Mouse (Mus musculus) heart, adult 2 months (tissue): ENCODE measurements at regions not wholly inside any gene's neighbourhood (a gene's known extent, or its start where the extent isn't known, plus 50 kb on each side); places are given as distances from the start of the nearest gene placed in this dataset.
A peak's percentile ranks its signal among the peaks of the same experiment; 100 is the strongest.

Source experiments
- DNase-seq, 2 experiments: peaks; one replicate each; pipeline ENCODE4 v3.0.0; 2021
- H3K27ac ChIP-seq: fragments of 200-600 bp; 2 replicates; pipeline ENCODE4 v1.8.1; 2022
- H3K27me3 ChIP-seq: fragments of 200-500 bp; 2 replicates; pipeline ENCODE4 v1.6.1; 2012; ENCODE audit warnings: mild to moderate bottlenecking, low read length, inconsistent platforms, mixed read lengths; ENCODE audit not compliant: control insufficient read depth, insufficient read depth
- H3K36me3 ChIP-seq: fragments of 200-500 bp; 2 replicates; pipeline ENCODE4 v1.6.1; 2012; ENCODE audit warnings: low read length, inconsistent platforms; ENCODE audit not compliant: control insufficient read depth, insufficient read depth
- H3K4me1 ChIP-seq: fragments of 200-500 bp; 2 replicates; pipeline ENCODE4 v1.6.1; 2011; ENCODE audit warnings: low read length; ENCODE audit not compliant: control insufficient read depth, insufficient read depth
- H3K4me3 ChIP-seq: fragments of 200-600 bp; 2 replicates; pipeline ENCODE4 v1.8.1; 2022
- H3K79me2 ChIP-seq: fragments of 200-500 bp; replicated peaks from 2 replicates; pipeline ENCODE4 v1.6.1; 2012; ENCODE audit warnings: mild to moderate bottlenecking, inconsistent platforms, low read length, moderate library complexity, mixed read lengths; ENCODE audit not compliant: control insufficient read depth, insufficient read depth
- H3K9ac ChIP-seq: fragments of 200-500 bp; 2 replicates; pipeline ENCODE4 v1.6.1; 2012; ENCODE audit warnings: low read depth, mild to moderate bottlenecking, control low read depth, inconsistent platforms, low read length, mixed read lengths
- CTCF ChIP-seq: fragments of 200-600 bp; IDR thresholded peaks from 2 replicates; pipeline ENCODE4 v1.8.1; 2022; ENCODE audit warnings: antibody characterized with exemption, mild to moderate bottlenecking, moderate library complexity
- EP300 ChIP-seq: fragments of 200-500 bp; IDR thresholded peaks from 2 replicates; pipeline ENCODE4 v1.6.1; 2011; ENCODE audit warnings: low read depth, low read length, control low read depth; ENCODE audit not compliant: insufficient read depth
- POLR2A ChIP-seq: fragments of 200-500 bp; IDR thresholded peaks from 2 replicates; pipeline ENCODE4 v1.6.1; 2011; ENCODE audit warnings: mild to moderate bottlenecking, low read depth, low read length, control low read depth; ENCODE audit not compliant: insufficient read depth
- WGBS: fragments of 180-500 bp; shearing (Covaris S2); methylation state at CpG from one replicate; pipeline ENCODE4 v1.1.7; 2018; 5-methylcytosine and 5-hydroxymethylcytosine counted together
- intact Hi-C: fragments of 180-260 bp; cut with DNase I; formaldehyde crosslinking; loops from one replicate; pipeline ENCODE4 v1.15.1; 2025

DNA sequence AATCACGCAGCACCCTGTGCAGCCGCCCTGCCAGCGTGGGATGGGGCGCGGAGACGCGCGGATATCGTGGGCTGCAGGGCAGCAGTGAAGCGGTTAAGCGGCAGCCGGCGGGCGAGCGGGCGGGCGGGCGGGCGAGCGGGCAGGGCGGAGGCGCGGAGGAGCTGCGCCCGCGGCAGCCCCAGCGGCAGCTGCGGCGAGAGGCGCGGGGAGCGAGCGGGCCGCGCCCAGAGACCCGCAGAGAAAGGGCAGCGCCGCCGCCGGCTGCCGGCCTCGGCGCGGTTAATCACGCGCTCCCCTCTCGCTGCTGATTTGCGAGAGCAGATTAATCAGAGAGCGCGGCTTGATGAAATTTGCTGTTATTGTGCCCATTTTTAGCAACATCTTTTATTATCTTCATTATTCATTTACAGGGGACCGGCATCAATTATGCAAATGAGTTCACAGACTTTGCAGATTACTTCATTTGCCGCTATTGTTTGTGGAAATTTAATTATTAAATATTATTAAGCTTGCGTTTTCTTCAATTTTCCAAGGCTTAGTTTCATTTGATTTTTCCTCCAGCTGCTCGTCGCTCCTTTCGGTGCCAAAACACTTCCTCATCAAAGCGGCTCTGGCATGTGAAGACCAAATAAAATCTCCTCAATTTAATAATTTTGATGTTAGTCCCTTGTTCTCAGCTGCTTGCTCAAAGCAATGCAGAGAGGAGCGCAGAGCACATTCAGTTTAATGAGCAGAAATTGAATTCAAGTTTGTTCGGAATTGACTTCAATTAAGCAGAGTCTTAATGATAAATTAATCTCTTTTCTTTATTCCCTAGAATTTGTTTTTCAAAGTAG lies 219.2 kb upstream of the Pkn2 start:
- WGBS, result 6% methylated on average over 56 of the region's 59 CpGs
- Histone ChIP-seq H3K9ac (peak overlapping the region; percentile 60; the same call in 1 of the 2 replicates), H3K27ac (no peak overlapping the region), H3K27me3 (no peaks in the 10 kb centered on the region), H3K36me3 (no peaks in the 10 kb centered on the region), H3K4me1 (no peaks in the 10 kb centered on the region), H3K79me2 (no peaks in the 10 kb centered on the region), H3K4me3 (peak overlapping the region; percentile 43)
- intact Hi-C loops, result no loop called here
- DNase-seq, result peak; percentile 9 to 31
- TF ChIP-seq POLR2A (no peak), EP300 (no peak), CTCF (no peak)

DNA sequence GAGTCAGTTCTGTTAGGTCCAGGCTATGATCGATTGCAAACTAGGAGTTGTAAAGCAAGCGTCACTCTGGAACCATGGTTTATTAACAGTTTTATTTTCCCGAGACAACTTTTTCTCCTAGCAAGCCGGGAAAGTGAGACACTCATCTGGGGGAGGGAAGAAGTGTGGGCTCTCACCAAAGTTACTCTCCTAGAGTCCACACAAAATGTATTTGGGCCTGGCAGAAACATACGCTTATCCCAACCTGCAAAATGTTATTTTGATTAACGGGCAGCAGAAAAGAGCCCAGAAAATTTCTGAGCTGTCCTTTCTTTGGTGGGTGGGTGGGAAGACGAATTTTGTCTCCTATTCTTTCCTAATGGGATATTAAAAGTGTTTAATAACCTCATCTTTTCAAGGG lies 218.4 kb upstream of the Pkn2 start:
- Histone ChIP-seq H3K36me3 (no peaks in the 10 kb centered on the region), H3K79me2 (no peaks in the 10 kb centered on the region), H3K4me1 (no peaks in the 10 kb centered on the region), H3K27me3 (no peaks in the 10 kb centered on the region), H3K27ac (no peak overlapping the region), H3K4me3 (no peak overlapping the region), H3K9ac (no peak overlapping the region)
- 75% methylated on average over 7 of the region's 7 CpGs for WGBS
- DNase-seq, result no peak
- TF ChIP-seq CTCF (no peak), POLR2A (no peak), EP300 (no peak)
- intact Hi-C loops, result no loop called here

DNA sequence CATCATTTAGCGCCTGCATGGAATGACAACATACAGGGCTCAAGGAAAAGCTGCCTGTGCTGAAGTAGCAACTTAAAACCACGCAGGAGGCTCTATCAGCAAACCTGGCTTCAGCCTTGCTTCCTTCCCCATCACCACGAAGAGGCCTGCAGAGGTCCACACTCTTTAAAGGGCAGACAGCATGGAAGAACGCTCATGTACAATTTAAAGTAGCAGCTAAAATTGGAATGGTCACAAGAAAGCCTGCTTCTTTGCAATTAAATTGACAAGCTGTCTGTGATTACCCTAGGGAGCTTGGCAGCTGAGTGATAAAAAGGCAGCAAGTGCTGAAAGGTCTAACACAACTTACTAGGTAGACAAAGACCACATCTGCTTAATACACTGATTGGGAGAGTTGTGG lies 210.4 kb upstream of the Pkn2 start:
- intact Hi-C loops, result no loop called here
- Histone ChIP-seq H3K79me2 (no peaks in the 10 kb centered on the region), H3K27ac (no peak overlapping the region), H3K4me1 (no peaks in the 10 kb centered on the region), H3K36me3 (no peaks in the 10 kb centered on the region; the same call in 1 of the 2 replicates), H3K27me3 (no peaks in the 10 kb centered on the region), H3K9ac (no peak overlapping the region), H3K4me3 (no peak overlapping the region)
- no peak for DNase-seq
- TF ChIP-seq POLR2A, result no peak
- TF ChIP-seq CTCF, result no peak
- no peak for TF ChIP-seq EP300
- 26% methylated on average over 4 of the region's 4 CpGs for WGBS

DNA sequence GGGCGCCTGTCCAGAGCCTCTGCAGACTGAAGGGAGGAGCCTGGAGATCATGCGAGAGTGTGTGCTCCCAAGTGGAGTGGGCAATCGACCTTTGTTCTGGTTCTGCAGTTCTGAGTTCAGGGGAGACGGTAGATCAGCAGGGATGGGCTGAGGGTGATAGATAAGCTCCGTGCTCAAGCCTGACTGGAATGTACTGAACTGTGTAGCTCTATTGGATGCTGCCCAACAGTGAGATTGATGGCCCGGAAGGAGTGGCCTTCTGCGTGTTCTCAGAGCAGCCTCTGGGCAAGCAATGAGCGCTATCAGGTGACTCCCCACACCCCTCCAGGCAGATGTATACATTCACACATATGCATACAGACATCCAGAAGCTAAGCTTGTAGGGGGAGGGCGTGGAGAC lies 209.1 kb upstream of the Pkn2 start:
- intact Hi-C loops, result no loop called here
- H3K27ac ChIP-seq, result no peak overlapping the region
- WGBS, result 28% methylated on average over 9 of the region's 9 CpGs

DNA sequence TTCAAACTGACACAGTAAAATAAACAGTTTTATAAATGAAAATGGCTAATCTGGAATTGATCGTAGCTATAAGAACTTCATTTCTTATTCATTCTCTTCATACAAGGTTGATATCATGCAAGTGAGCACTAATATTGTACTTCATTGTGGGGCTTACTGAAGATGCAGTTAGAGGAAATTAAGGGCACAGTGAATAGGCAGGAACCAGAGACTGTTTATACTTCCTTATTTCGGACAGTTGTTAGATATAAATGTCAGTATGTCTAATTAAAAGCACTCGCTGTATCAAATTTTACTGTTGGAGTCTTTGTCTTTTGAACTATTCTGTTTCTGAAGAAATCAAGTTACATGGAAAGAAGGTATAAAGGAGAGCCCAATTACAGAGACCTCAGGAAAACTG lies 208.5 kb upstream of the Pkn2 start:
- H3K79me2 ChIP-seq, result no peaks in the 10 kb centered on the region
- H3K4me1 ChIP-seq, result no peaks in the 10 kb centered on the region
- H3K27me3 ChIP-seq, result no peaks in the 10 kb centered on the region
- 74% methylated on average over 3 of the region's 3 CpGs for WGBS
- intact Hi-C loops, result no loop called here
- no peak for DNase-seq
- no peaks in the 10 kb centered on the region; the same call in 1 of the 2 replicates for H3K36me3 ChIP-seq
- TF ChIP-seq EP300 (no peak), POLR2A (no peak), CTCF (no peak)
- no peak overlapping the region for H3K27ac ChIP-seq
- H3K9ac ChIP-seq, result no peak overlapping the region
- H3K4me3 ChIP-seq, result no peak overlapping the region

More for the DNA sequence above, 209.1 kb upstream of the Pkn2 start:
- Histone ChIP-seq H3K4me3 (no peak overlapping the region), H3K79me2 (no peaks in the 10 kb centered on the region), H3K4me1 (no peaks in the 10 kb centered on the region), H3K27me3 (no peaks in the 10 kb centered on the region), H3K9ac (no peak overlapping the region), H3K36me3 (no peaks in the 10 kb centered on the region; the same call in 1 of the 2 replicates)
- TF ChIP-seq EP300 (no peak), POLR2A (no peak), CTCF (no peak)
- peak in 1 of 2 experiments; percentile 9 for DNase-seq

DNA sequence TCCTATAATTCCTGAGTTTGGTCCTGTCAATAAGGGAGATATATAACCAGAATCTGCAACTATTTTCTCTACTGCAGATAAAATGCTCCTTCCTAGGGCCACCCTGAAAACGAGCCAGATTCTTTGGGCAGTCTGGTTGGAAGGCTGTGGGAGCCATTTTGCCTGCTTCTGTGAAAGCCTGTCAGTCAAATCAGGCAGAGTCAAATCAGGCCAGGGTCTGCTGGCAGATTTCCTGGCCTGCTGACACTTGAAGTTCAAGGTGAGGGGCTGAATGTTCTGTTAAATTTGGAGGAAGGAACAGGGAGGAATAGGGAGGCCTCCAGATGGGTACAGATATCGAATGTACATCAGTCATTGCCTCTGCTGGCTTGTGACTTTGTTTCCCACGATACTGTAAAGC lies 206.0 kb upstream of the Pkn2 start:
- intact Hi-C loops, result no loop called here
- no peak overlapping the region for H3K27ac ChIP-seq
- H3K36me3 ChIP-seq, result no peaks in the 10 kb centered on the region; the same call in 1 of the 2 replicates
- no peak for TF ChIP-seq EP300
- TF ChIP-seq POLR2A, result no peak
- TF ChIP-seq CTCF, result no peak
- 59% methylated on average over 3 of the region's 3 CpGs for WGBS
- H3K27me3 ChIP-seq, result no peaks in the 10 kb centered on the region
- DNase-seq, result no peak
- H3K4me1 ChIP-seq, result no peaks in the 10 kb centered on the region
- no peaks in the 10 kb centered on the region for H3K79me2 ChIP-seq
- H3K9ac ChIP-seq, result no peak overlapping the region
- H3K4me3 ChIP-seq, result no peak overlapping the region
